Comparison of ENCODE assay signal across 9 mouse cellular contexts in the genomic region with DNA sequence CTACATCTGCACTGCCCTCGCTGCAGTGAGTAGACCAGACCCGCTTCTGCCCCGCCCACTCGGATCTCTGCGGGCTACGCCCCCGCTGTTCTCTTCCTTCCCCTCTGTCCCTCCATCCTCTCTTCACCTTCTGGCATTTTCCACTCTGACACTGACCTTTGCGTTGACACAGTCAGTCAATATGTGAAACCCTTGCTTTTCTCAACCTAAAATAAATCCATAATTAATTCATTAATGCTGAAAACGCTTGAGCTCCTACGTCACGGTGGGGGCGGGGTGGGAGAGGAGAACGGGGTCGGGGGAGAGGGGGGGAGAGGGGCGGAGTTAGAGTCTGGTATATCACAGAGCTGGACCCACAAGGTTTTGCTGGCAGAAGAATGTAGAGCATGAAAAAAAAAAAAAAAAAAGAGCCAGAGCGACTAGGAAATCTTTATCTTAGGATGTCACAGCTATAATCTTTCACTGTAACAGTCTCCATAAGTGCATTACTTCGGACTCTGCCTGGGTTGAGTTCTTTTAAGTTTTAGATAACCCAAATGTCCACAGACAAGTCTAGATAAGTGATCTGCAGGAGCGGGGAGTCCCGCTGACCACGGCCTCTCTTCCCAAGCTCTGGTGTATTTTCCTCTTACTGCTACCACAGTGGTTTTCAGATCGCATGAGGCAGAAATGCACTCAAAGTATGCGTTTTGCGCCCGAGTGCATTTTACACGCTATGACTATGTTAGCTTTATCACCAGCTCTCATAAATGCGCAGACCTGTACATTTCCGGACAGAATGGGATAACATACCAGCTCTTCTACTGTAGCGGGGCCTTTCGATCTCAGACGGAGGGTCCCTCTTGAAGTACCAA. TPM values are rescaled to one million over a fixed set of nuclear protein-coding genes. Genes with fewer than 3 reads are reported as not detected.
A peak's percentile ranks its signal among the peaks of the same experiment; 100 is the strongest.
DNase-seq lines count a peak whose midpoint lies in the region; ATAC-seq lines count a peak whose summit lies in the region.
"Had no signal": no experiment of that assay in that cellular context is flagged by ENCODE, and none has a peak within 500 bp of the region (broad histone marks: within the 10 kb centered on the region; RNA-seq: fewer than 3 reads in every experiment).

No protein-coding gene starts in this region.

- H3K9ac ChIP-seq in heart, embryonic 11.5 days (ENCODE audit: low read depth, low read length): 0 out of 2 replicates have a peak overlapping the region, but pooled peaks have one; percentile 28
- no peak overlapping the region for H3K9ac ChIP-seq in embryonic facial prominence, embryonic 15.5 days
- peak overlapping the region; percentile 28 for H3K9ac ChIP-seq in limb, embryonic 12.5 days (replicated peaks)
- peak overlapping the region; percentile 50 for H3K9ac ChIP-seq in neural tube, embryonic 14.5 days (replicated peaks; ENCODE audit: low read depth, low read length)

- H3K4me1 ChIP-seq in heart, embryonic 11.5 days (ENCODE audit: control insufficient read depth, insufficient read depth, low read length): peaks cover 30% of the 10 kb centered on the region
- H3K4me1 ChIP-seq in embryonic facial prominence, embryonic 15.5 days: peaks cover 60% of the 10 kb centered on the region
- H3K4me1 ChIP-seq in limb, embryonic 12.5 days (replicated peaks): peaks cover 46% of the 10 kb centered on the region
- peaks cover 9% of the 10 kb centered on the region for H3K4me1 ChIP-seq in neural tube, embryonic 14.5 days (ENCODE audit: control insufficient read depth, insufficient read depth, low read length)

- peak; percentile 24 for ATAC-seq in heart, embryonic 11.5 days (replicated peaks; ENCODE audit: insufficient number of reproducible peaks, low FRiP score, low TSS enrichment)
- ATAC-seq in embryonic facial prominence, embryonic 15.5 days (ENCODE audit: insufficient number of reproducible peaks, low FRiP score, low TSS enrichment, low read depth): no peak; the same call in 1 of the 2 replicates
- peak; percentile 60 for ATAC-seq in limb, embryonic 12.5 days (ENCODE audit: insufficient number of reproducible peaks, insufficient read depth, low FRiP score, low TSS enrichment, low read depth)
- peak; percentile 42 for ATAC-seq in neural tube, embryonic 14.5 days (ENCODE audit: low read depth)
- no peak for ATAC-seq in erythroid progenitor cell, adult 5-6 weeks (replicated peaks; ENCODE audit: low FRiP score, poor library complexity, severe bottlenecking)
- ATAC-seq: Patski had no signal

- peak overlapping the region; percentile 40 for H3K4me3 ChIP-seq in heart, embryonic 11.5 days (ENCODE audit: low read depth, low read length)
- H3K4me3 ChIP-seq in embryonic facial prominence, embryonic 15.5 days (replicated peaks): peak overlapping the region; percentile 25
- H3K4me3 ChIP-seq in limb, embryonic 12.5 days (replicated peaks): peak overlapping the region; percentile 38
- H3K4me3 ChIP-seq in neural tube, embryonic 14.5 days (ENCODE audit: low read depth, low read length): peak overlapping the region; percentile 42

- H3K27ac ChIP-seq in heart, embryonic 11.5 days (ENCODE audit: low read depth, low read length): no peak overlapping the region
- H3K27ac ChIP-seq in embryonic facial prominence, embryonic 15.5 days (replicated peaks): no peak overlapping the region; the same call in 1 of the 2 replicates
- 0 out of 2 replicates have a peak overlapping the region, but pooled peaks have one; percentile 36 for H3K27ac ChIP-seq in limb, embryonic 12.5 days
- no peak overlapping the region for H3K27ac ChIP-seq in neural tube, embryonic 14.5 days (ENCODE audit: low read depth, low read length)

- no peaks in the 10 kb centered on the region for H3K9me3 ChIP-seq in heart, embryonic 11.5 days (replicated peaks; ENCODE audit: control insufficient read depth, low read length)
- no peaks in the 10 kb centered on the region for H3K9me3 ChIP-seq in embryonic facial prominence, embryonic 15.5 days (replicated peaks)
- H3K9me3 ChIP-seq in limb, embryonic 12.5 days: 0 out of 2 replicates have a peak, but pooled peaks cover 4% of the 10 kb centered on the region
- H3K9me3 ChIP-seq in neural tube, embryonic 14.5 days (ENCODE audit: control insufficient read depth, low read length): no peaks in the 10 kb centered on the region

- WGBS in heart, embryonic 11.5 days (ENCODE audit: insufficient replicate concordance): 18% methylated on average over 30 of the region's 30 CpGs
- WGBS in embryonic facial prominence, embryonic 15.5 days: 21% methylated on average over 30 of the region's 30 CpGs
- WGBS in limb, embryonic 12.5 days: 26% methylated on average over 30 of the region's 30 CpGs
- 27% methylated on average over 30 of the region's 30 CpGs for WGBS in neural tube, embryonic 14.5 days

- H3K36me3 ChIP-seq in heart, embryonic 11.5 days (ENCODE audit: control insufficient read depth, insufficient read depth, low read length): no peaks in the 10 kb centered on the region
- no peaks in the 10 kb centered on the region for H3K36me3 ChIP-seq in embryonic facial prominence, embryonic 15.5 days
- no peaks in the 10 kb centered on the region for H3K36me3 ChIP-seq in limb, embryonic 12.5 days
- no peaks in the 10 kb centered on the region for H3K36me3 ChIP-seq in neural tube, embryonic 14.5 days (ENCODE audit: control insufficient read depth, insufficient read depth, low read length)

- DNase-seq in heart, postnatal 36 days: no peak
- peak; percentile 47 for DNase-seq in ES-CJ7 (ENCODE audit: low read depth, low spot score)
- no peak for DNase-seq in frontal cortex, adult 2 months (ENCODE audit: extremely low spot score in 1 of 2, low spot score in 1 of 2)

- peak overlapping the region; percentile 83 for H3K4me2 ChIP-seq in heart, embryonic 11.5 days
- H3K4me2 ChIP-seq in embryonic facial prominence, embryonic 15.5 days (replicated peaks): peak overlapping the region; percentile 51
- H3K4me2 ChIP-seq in limb, embryonic 12.5 days: peak overlapping the region; percentile 74
- peak overlapping the region; percentile 93 for H3K4me2 ChIP-seq in neural tube, embryonic 14.5 days (ENCODE audit: low read depth, low read length)

- intact Hi-C loops in heart, postnatal 36 days (cut with DNase I): no loop called here

- peaks cover 5% of the 10 kb centered on the region; the same call in 1 of the 2 replicates for H3K27me3 ChIP-seq in heart, embryonic 11.5 days (ENCODE audit: control insufficient read depth, insufficient read depth, low read length)
- H3K27me3 ChIP-seq in embryonic facial prominence, embryonic 15.5 days: peaks cover 16% of the 10 kb centered on the region
- H3K27me3 ChIP-seq in limb, embryonic 12.5 days: peaks cover 23% of the 10 kb centered on the region
- no peaks in the 10 kb centered on the region for H3K27me3 ChIP-seq in neural tube, embryonic 14.5 days (ENCODE audit: control insufficient read depth, insufficient read depth, low read length)
- H3K27me3 ChIP-seq: Patski had no signal

RNA-seq across cellular contexts. Expression of gene Gipc2, which starts 58.7 kb away (rescaled TPM):
- polyA plus RNA-seq in heart, embryonic 11.5 days (2014; fragmentation: Nextera tagmentation; extraction: Ambion mirVana): 3.8 and 4.4 TPM in 2 replicates
- total RNA-seq in heart, postnatal 36 days (2021): 1 to 10 TPM; 3.5 to 3.6 TPM
- polyA plus RNA-seq in embryonic facial prominence, embryonic 15.5 days (2015; fragmentation: Nextera tagmentation; extraction: Ambion mirVana): 4.5 and 8.6 TPM in 2 replicates
- 2.6 and 4.3 TPM in 2 replicates for polyA plus RNA-seq in limb, embryonic 12.5 days (2016; fragmentation: Nextera tagmentation; extraction: Ambion mirVana)
- 7.7 and 15.2 TPM in 2 replicates for polyA plus RNA-seq in neural tube, embryonic 14.5 days (2014; fragmentation: Nextera tagmentation; extraction: Ambion mirVana)
- 2.7 and 3.9 TPM in 2 replicates for polyA plus RNA-seq in frontal cortex, adult 2 months (2012; rRNA removed)
- total RNA-seq in erythroid progenitor cell, adult 5-6 weeks (2015; ENCODE audit: low replicate concordance): not detected in 2 replicates
- total RNA-seq in erythroid progenitor cell, adult 5-6 weeks (2017; ENCODE audit: low replicate concordance): not detected in 2 replicates

Comparison
In these comparisons a context has a peak if more than half of its experiments do, and no peak if none do; other contexts are left out.
1. ATAC-seq: peak in heart, embryonic 11.5 days (single experiment), limb, embryonic 12.5 days (single experiment) and neural tube, embryonic 14.5 days (single experiment); none in embryonic facial prominence, embryonic 15.5 days (single experiment) and erythroid progenitor cell, adult 5-6 weeks (single experiment).
2. Peak in every context shown above with its lines, with median percentiles within 50 percentile points of each other: H3K4me2 ChIP-seq and H3K4me3 ChIP-seq.